Comparison of ENCODE assay signal across 8 mouse cellular contexts in genomic region chr11:59449741-59450229, GRCm38 (mm10). TPM values are rescaled to one million over a fixed set of nuclear protein-coding genes. Genes with fewer than 3 reads are reported as not detected.
DNase-seq lines count a peak whose midpoint lies in the region; ATAC-seq and TF ChIP-seq lines count a peak whose summit lies in the region.

Gene Jmjd4, plus strand, starts transcription at chr11:59450045.

- peak within 1 kb of the TSS; percentile 84 to 97 for H3K4me3 ChIP-seq in ES-E14 (ENCODE audit: insufficient read depth in 1 of 2, low read depth in 1 of 2, low read length in 2 of 2, poor library complexity in 1 of 2, severe bottlenecking in 1 of 2)
- peak within 1 kb of the TSS; percentile 90 for H3K4me3 ChIP-seq in forebrain, embryonic 16.5 days (replicated peaks; ENCODE audit: low read length)
- peak within 1 kb of the TSS; percentile 88 for H3K4me3 ChIP-seq in lung, embryonic 15.5 days

- H3K4me2 ChIP-seq in forebrain, embryonic 16.5 days (ENCODE audit: low read length) = peak within 1 kb of the TSS; percentile 99
- H3K4me2 ChIP-seq in lung, embryonic 15.5 days = peak within 1 kb of the TSS; percentile 88

- H3K4me1 ChIP-seq in ES-E14 (ENCODE audit: control insufficient read depth in 2 of 2, insufficient read depth in 2 of 2, low read length in 2 of 2, poor library complexity in 1 of 2) = peaks cover 3 to 9% of the 10 kb centered on the region in 2 experiments; a peak in 3 of 4 replicates
- peaks cover 24% of the 10 kb centered on the region for H3K4me1 ChIP-seq in forebrain, embryonic 16.5 days (replicated peaks; ENCODE audit: control insufficient read depth, insufficient read depth, low read length)
- peaks cover 18% of the 10 kb centered on the region for H3K4me1 ChIP-seq in lung, embryonic 15.5 days

- H3K9ac ChIP-seq in ES-E14 (ENCODE audit: insufficient read depth, low read depth, low read length, poor library complexity, severe bottlenecking) = peak within 1 kb of the TSS; percentile 94
- H3K9ac ChIP-seq in forebrain, embryonic 16.5 days (replicated peaks; ENCODE audit: low read depth, low read length) = peak within 1 kb of the TSS; percentile 80
- H3K9ac ChIP-seq in lung, embryonic 15.5 days = peak within 1 kb of the TSS; percentile 92

- DNase-seq in ES-E14 (ENCODE audit: low read depth, low spot score) = peak; percentile 83
- peak; percentile 92 for DNase-seq in cerebellum, adult 11-12 months
- peak; percentile 94 for DNase-seq in heart, postnatal 4 days
- peak; percentile 86 to 93 for DNase-seq in layer of hippocampus, adult 8-10 months (ENCODE audit: low spot score in 2 of 2)
- DNase-seq in ovary, adult 18-20 months (ENCODE audit: low spot score) = peak; percentile 83
- peak; percentile 85 for DNase-seq in thymus, postnatal 0 days (ENCODE audit: low spot score)

- WGBS in forebrain, embryonic 16.5 days = 0% methylated on average over 30 of the region's 40 CpGs
- WGBS in lung, embryonic 15.5 days = 0% methylated on average over 35 of the region's 40 CpGs

- in situ Hi-C loops in ES-E14 (cut with MboI; ENCODE audit: low sequenced_read_pairs in 2 of 2, unreplicated experiment in 2 of 2) = no loop called here

- peaks cover 22% of the 10 kb centered on the region for H3K36me3 ChIP-seq in ES-E14 (ENCODE audit: control insufficient read depth, insufficient read depth, low read length, poor library complexity, severe bottlenecking)
- H3K36me3 ChIP-seq in forebrain, embryonic 16.5 days (ENCODE audit: control insufficient read depth, insufficient read depth) = 0 out of 2 replicates have a peak, but pooled peaks cover 9% of the 10 kb centered on the region
- peaks cover 21% of the 10 kb centered on the region for H3K36me3 ChIP-seq in lung, embryonic 15.5 days

- H3K9me3 ChIP-seq in ES-E14 (ENCODE audit: control insufficient read depth, insufficient read depth, low read depth, low read length) = no peaks in the 10 kb centered on the region
- no peaks in the 10 kb centered on the region for H3K9me3 ChIP-seq in forebrain, embryonic 16.5 days (ENCODE audit: control insufficient read depth, low read length)
- no peaks in the 10 kb centered on the region for H3K9me3 ChIP-seq in lung, embryonic 15.5 days

- H3K27me3 ChIP-seq in forebrain, embryonic 16.5 days (replicated peaks; ENCODE audit: control insufficient read depth, insufficient read depth, low read length) = no peaks in the 10 kb centered on the region
- no peaks in the 10 kb centered on the region for H3K27me3 ChIP-seq in lung, embryonic 15.5 days

- ATAC-seq in forebrain, embryonic 16.5 days = peak; percentile 97
- ATAC-seq in lung, embryonic 15.5 days (ENCODE audit: borderline replicate concordance, extremely low read depth, low FRiP score, low TSS enrichment) = peak; percentile 94

- peak within 1 kb of the TSS; percentile 70 for H3K27ac ChIP-seq in ES-E14 (ENCODE audit: insufficient read depth, low read depth, low read length, poor library complexity, severe bottlenecking)
- H3K27ac ChIP-seq in forebrain, embryonic 16.5 days (ENCODE audit: low read length) = peak within 1 kb of the TSS; percentile 80
- H3K27ac ChIP-seq in lung, embryonic 15.5 days = peak within 1 kb of the TSS; percentile 87

TF ChIP-seq in ES-E14, 5 proteins besides CTCF, POLR2A, EP300 and RAD21:
- TF ChIP-seq ZNF384 (IDR thresholded peaks at IDR 0.05; ENCODE audit: low read depth, low read length) = no peak
- peak; percentile 53; the same call in 1 of the 2 replicates for TF ChIP-seq HCFC1 (IDR thresholded peaks at IDR 0.05; ENCODE audit: borderline replicate concordance, insufficient read depth, low read length)

RNA-seq across cellular contexts. Expression of gene Jmjd4, which starts in this region (rescaled TPM):
- total RNA-seq in ES-E14 (2012; rRNA removed) = 14.1 and 14.7 TPM in 2 replicates
- 11.8 and 14.1 TPM in 2 replicates for polyA plus RNA-seq in forebrain, embryonic 16.5 days (2015; fragmentation: Nextera tagmentation; extraction: Ambion mirVana)
- total RNA-seq in heart, postnatal 4 days (2021) = 10 to 100 TPM; 14.8 to 16.3 TPM
- 10 to 100 TPM; 24.0 to 27.8 (median 26.7) TPM for total RNA-seq in layer of hippocampus, adult 8-10 months (2022)
- 10.6 and 11.4 TPM in 2 replicates for polyA plus RNA-seq in lung, embryonic 15.5 days (2015; fragmentation: Nextera tagmentation; extraction: Ambion mirVana)
- 10.4 and 11.8 TPM in 2 replicates for polyA plus RNA-seq in thymus, postnatal 0 days (2015; fragmentation: Nextera tagmentation; extraction: Ambion mirVana)

Comparison
In these comparisons a context has a peak if more than half of its experiments do, and no peak if none do; other contexts are left out.
1. Peak in every context shown above with its lines: DNase-seq, ATAC-seq, H3K4me3 ChIP-seq and H3K27ac ChIP-seq.